Mouse (Mus musculus) kidney, postnatal 10 days (tissue): Measurements from ENCODE around the gene Tcf23.

Experiments
- DNase-seq: peaks from one replicate; pipeline ENCODE4 v3.0.0; 2021; ENCODE audit warnings: mixed read lengths

Tcf23 gene

GRCm38 (mm10) chr5:30950451-30950850 lies 18.0 kb upstream of the Tcf23 start:
- no peak for DNase-seq

GRCm38 (mm10) chr5:30950922-30951321 lies 17.5 kb upstream of the Tcf23 start:
- DNase-seq = no peak

- no peak for DNase-seq
Measured at GRCm38 (mm10) chr5:30951706-30952105, 16.8 kb upstream of the Tcf23 start.

GRCm38 (mm10) chr5:30952551-30952950 lies 15.9 kb upstream of the Tcf23 start:
- no peak for DNase-seq

GRCm38 (mm10) chr5:30954065-30954464 lies 14.4 kb upstream of the Tcf23 start:
- DNase-seq = no peak

GRCm38 (mm10) chr5:30954556-30954955 lies 13.9 kb upstream of the Tcf23 start:
- no peak for DNase-seq

GRCm38 (mm10) chr5:30955751-30956150 lies 12.7 kb upstream of the Tcf23 start:
- DNase-seq = no peak

GRCm38 (mm10) chr5:30957891-30958290 lies 10.6 kb upstream of the Tcf23 start:
- DNase-seq = no peak

- DNase-seq = peak; percentile 67
Measured at GRCm38 (mm10) chr5:30959198-30959854, 9.1 kb upstream of the Tcf23 start.

GRCm38 (mm10) chr5:30959966-30960501 lies 8.4 kb upstream of the Tcf23 start, which contains the start of gene Preb:
Gene Preb, minus strand, starts transcription at chr5:30960361.
- peak; percentile 99 for DNase-seq

- DNase-seq = no peak
Measured at GRCm38 (mm10) chr5:30960814-30961213, 7.6 kb upstream of the Tcf23 start.

- DNase-seq = no peak
Measured at GRCm38 (mm10) chr5:30961545-30962505, 6.6 kb upstream of the Tcf23 start.

- no peak for DNase-seq
Measured at GRCm38 (mm10) chr5:30963916-30964315, 4.5 kb upstream of the Tcf23 start.

- DNase-seq = no peak
Measured at GRCm38 (mm10) chr5:30966189-30966588, 2.3 kb upstream of the Tcf23 start.

GRCm38 (mm10) chr5:30969440-30969839 lies 978 bp downstream of the Tcf23 start:
- DNase-seq = no peak

- peak; percentile 80 for DNase-seq
Measured at GRCm38 (mm10) chr5:30974870-30975656, 6.6 kb downstream of the Tcf23 start.

GRCm38 (mm10) chr5:30982357-30982756 lies 13.9 kb downstream of the Tcf23 start:
- peak; percentile 25 for DNase-seq

GRCm38 (mm10) chr5:30992980-30993676 lies 24.7 kb downstream of the Tcf23 start:
- no peak for DNase-seq

- no peak for DNase-seq
Measured at GRCm38 (mm10) chr5:30994074-30994473, 25.6 kb downstream of the Tcf23 start.

- DNase-seq = no peak
Measured at GRCm38 (mm10) chr5:30994910-30995635, 26.6 kb downstream of the Tcf23 start.

GRCm38 (mm10) chr5:30998306-30998705 lies 29.8 kb downstream of the Tcf23 start:
- DNase-seq = peak; percentile 62
